Mouse (Mus musculus) megakaryocyte-erythroid progenitor cell, adult 5-6 weeks (primary cell): ENCODE measurements around the gene Psmd2. TPM values are rescaled to one million over a fixed set of nuclear protein-coding genes. Genes with fewer than 3 reads are reported as not detected.

Source experiments
- ATAC-seq: replicated peaks from 2 replicates; pipeline ENCODE4 v1.8.0; 2016; ENCODE audit warnings: mild to moderate bottlenecking, inconsistent platforms; ENCODE audit not compliant: severe bottlenecking, poor library complexity, low FRiP score, low TSS enrichment
- total RNA-seq, 2 experiments: library from RNA; stranded (forward) in 1 of 2; stranded (reverse) in 1 of 2; fragments of 200-1000, 215-1000 nt in 1 of 2; fragments of >200 nt in 1 of 2; fragmentation: Nextera tagmentation in 1 of 2; gene quantifications; 2 replicates each; pipeline ENCODE4 v1.2.3; 2014 to 2017

The Psmd2 gene
- total RNA-seq (2014; fragmentation: Nextera tagmentation) (234 and 246 TPM in 2 replicates), total RNA-seq (2017) (233 and 271 TPM in 2 replicates)

- peak; percentile 98 for ATAC-seq
Observed at GRCm38 (mm10) chr16:20651076-20651946, at the start of gene Psmd2. Gene Psmd2 (plus strand): TSS chr16:20651652.

- no peak for ATAC-seq
Observed at GRCm38 (mm10) chr16:20604705-20605104, 46.7 kb upstream of the Psmd2 start.

- peak; percentile 69 for ATAC-seq
Observed at GRCm38 (mm10) chr16:20610501-20611356, 40.7 kb upstream of the Psmd2 start.

- ATAC-seq = peak; percentile 97
Observed at GRCm38 (mm10) chr16:20611357-20612227, 39.9 kb upstream of the Psmd2 start, which contains the start of the genes Eef1akmt4, Gm49333 and Alg3. Gene Eef1akmt4 (plus strand): TSS chr16:20611593. Gene Gm49333 (plus strand): TSS chr16:20611610. Gene Alg3 (minus strand): TSS chr16:20611735.

- ATAC-seq = peak; percentile 68
Observed at GRCm38 (mm10) chr16:20619541-20620398, 31.7 kb upstream of the Psmd2 start.

- ATAC-seq = no peak
Observed at GRCm38 (mm10) chr16:20620399-20620735, 31.1 kb upstream of the Psmd2 start.

- ATAC-seq = no peak
Observed at GRCm38 (mm10) chr16:20620751-20621190, 30.7 kb upstream of the Psmd2 start.

- 0 out of 2 replicates have a peak, but pooled peaks have one; percentile 15 for ATAC-seq
Observed at GRCm38 (mm10) chr16:20621191-20621990, 30.1 kb upstream of the Psmd2 start, which contains the start of gene Camk2n2. Gene Camk2n2 (minus strand): TSS chr16:20621287.

- 0 out of 2 replicates have a peak, but pooled peaks have one; percentile 3 for ATAC-seq
Observed at GRCm38 (mm10) chr16:20621991-20622685, 29.3 kb upstream of the Psmd2 start.

GRCm38 (mm10) chr16:20623211-20623610 is 28.2 kb upstream of the Psmd2 start:
- ATAC-seq = no peak

- no peak for ATAC-seq
Observed at GRCm38 (mm10) chr16:20628871-20629391, 22.5 kb upstream of the Psmd2 start.

- ATAC-seq = no peak
Observed at GRCm38 (mm10) chr16:20629731-20630634, 21.5 kb upstream of the Psmd2 start, which contains the start of gene Ece2. Gene Ece2 (plus strand): TSS chr16:20629828.

GRCm38 (mm10) chr16:20637410-20637809 is 14.0 kb upstream of the Psmd2 start:
- ATAC-seq = no peak

- no peak for ATAC-seq
Observed at GRCm38 (mm10) chr16:20638367-20638766, 13.1 kb upstream of the Psmd2 start.

GRCm38 (mm10) chr16:20642161-20642560 is 9.3 kb upstream of the Psmd2 start:
- peak; percentile 70; the same call in 1 of the 2 replicates for ATAC-seq
